ENCODE assay signal across 28 mouse cellular contexts in genomic region chr19:21286421-21287097, GRCm38 (mm10). TPM values are rescaled to one million over a fixed set of nuclear protein-coding genes. Genes with fewer than 3 reads are reported as not detected.
DNase-seq lines count a peak whose midpoint lies in the region; ATAC-seq and TF ChIP-seq lines count a peak whose summit lies in the region.
"Had no signal": no experiment of that assay in that cellular context is flagged by ENCODE, and none has a peak within 500 bp of the region (broad histone marks: within the 10 kb centered on the region; RNA-seq: fewer than 3 reads in every experiment).

No protein-coding gene starts in this region.

- H3K36me3 ChIP-seq in forebrain, embryonic 12.5 days (replicated peaks), result peaks cover 41% of the 10 kb centered on the region
- H3K36me3 ChIP-seq in forebrain, embryonic 16.5 days (ENCODE audit: control insufficient read depth, insufficient read depth), result peaks cover 8% of the 10 kb centered on the region; the same call in 1 of the 2 replicates

- no peaks in the 10 kb centered on the region for H3K9me3 ChIP-seq in forebrain, embryonic 12.5 days
- H3K9me3 ChIP-seq in forebrain, embryonic 16.5 days (ENCODE audit: control insufficient read depth, low read length), result no peaks in the 10 kb centered on the region
- H3K9me3 ChIP-seq: forebrain, embryonic 15.5 days; hindbrain, embryonic 15.5 days; liver, embryonic 15.5 days; midbrain, embryonic 13.5 days; neural tube, embryonic 13.5 days had no signal

- no peak for TF ChIP-seq POLR2A in bone marrow macrophage, adult 2 months (IDR thresholded peaks at IDR 0.05; ENCODE audit: borderline replicate concordance, low read depth, low read length)

- H3K4me1 ChIP-seq in bone marrow macrophage, adult 2 months (ENCODE audit: control insufficient read depth, insufficient read depth, low read length), result peaks cover 12% of the 10 kb centered on the region
- no peaks in the 10 kb centered on the region for H3K4me1 ChIP-seq in forebrain, embryonic 12.5 days
- H3K4me1 ChIP-seq in forebrain, embryonic 16.5 days (replicated peaks; ENCODE audit: control insufficient read depth, insufficient read depth, low read length), result no peaks in the 10 kb centered on the region
- H3K4me1 ChIP-seq: forebrain, embryonic 15.5 days; hindbrain, embryonic 10.5 days; hindbrain, embryonic 15.5 days; limb, embryonic 12.5 days; liver, embryonic 15.5 days; midbrain, embryonic 13.5 days; neural tube, embryonic 13.5 days had no signal

- no peaks in the 10 kb centered on the region for H3K27me3 ChIP-seq in forebrain, embryonic 12.5 days
- H3K27me3 ChIP-seq in forebrain, embryonic 16.5 days (replicated peaks; ENCODE audit: control insufficient read depth, insufficient read depth, low read length), result no peaks in the 10 kb centered on the region
- H3K27me3 ChIP-seq: forebrain, embryonic 15.5 days; hindbrain, embryonic 15.5 days; limb, embryonic 12.5 days; liver, embryonic 15.5 days; midbrain, embryonic 13.5 days; neural tube, embryonic 13.5 days had no signal

- ATAC-seq in neutrophil, adult 5-6 weeks (ENCODE audit: extremely low read depth, insufficient number of reproducible peaks, low FRiP score, poor library complexity, severe bottlenecking), result peak; percentile 80
- ATAC-seq in forebrain, embryonic 12.5 days (ENCODE audit: low FRiP score), result no peak
- no peak for ATAC-seq in forebrain, embryonic 16.5 days
- ATAC-seq: activated CD4-positive, CD25-positive, alpha-beta regulatory T cell, adult 4 months; forebrain, embryonic 15.5 days; inflammation-experienced regulatory T-cells, adult 6 months; midbrain, embryonic 13.5 days had no signal

- H3K27ac ChIP-seq in bone marrow macrophage, adult 2 months (ENCODE audit: insufficient read depth, low read depth, low read length), result peak overlapping the region; percentile 14; the same call in 1 of the 2 replicates
- H3K27ac ChIP-seq in forebrain, embryonic 12.5 days, result no peak overlapping the region
- H3K27ac ChIP-seq in forebrain, embryonic 16.5 days (ENCODE audit: low read length), result no peak overlapping the region
- H3K27ac ChIP-seq: forebrain, embryonic 15.5 days; gastrocnemius, adult 2 months; hindbrain, embryonic 10.5 days; hindbrain, embryonic 15.5 days; limb, embryonic 12.5 days; liver, embryonic 15.5 days; midbrain, embryonic 13.5 days; neural tube, embryonic 13.5 days had no signal

- DNase-seq in 416B (ENCODE audit: low read depth), result peak; percentile 53
- peak; percentile 35 to 54 for DNase-seq in B cell, adult 2 months
- DNase-seq in c-Kit-positive CD71-positive TER-119-positive erythroid progenitor cells, embryonic 14.5 days (ENCODE audit: low spot score), result no peak
- DNase-seq: adrenal gland, adult 2 months; cerebellum, adult 11-12 months; cerebellum, adult 9-11 months; gastrocnemius, adult 2 months; gastrocnemius, postnatal 36 days; heart, postnatal 14 days; kidney, adult 11 months; kidney, postnatal 14 days; lung, embryonic 14.5 days; lung, postnatal 14 days; thymus, adult 2 months; thymus, postnatal 36 days had no signal

- WGBS in forebrain, embryonic 12.5 days, result 82% methylated on average over 3 of the region's 3 CpGs
- 91% methylated on average over 3 of the region's 3 CpGs for WGBS in forebrain, embryonic 16.5 days

- no peak overlapping the region for H3K4me3 ChIP-seq in bone marrow macrophage, adult 2 months (ENCODE audit: insufficient read depth, low read length)
- H3K4me3 ChIP-seq in forebrain, embryonic 12.5 days (replicated peaks), result no peak overlapping the region
- H3K4me3 ChIP-seq in forebrain, embryonic 16.5 days (replicated peaks; ENCODE audit: low read length), result no peak overlapping the region
- H3K4me3 ChIP-seq: forebrain, embryonic 15.5 days; gastrocnemius, adult 2 months; hindbrain, embryonic 10.5 days; hindbrain, embryonic 15.5 days; limb, embryonic 12.5 days; liver, embryonic 15.5 days; midbrain, embryonic 13.5 days; neural tube, embryonic 13.5 days had no signal

- H3K9ac ChIP-seq in forebrain, embryonic 12.5 days, result no peak overlapping the region
- no peak overlapping the region for H3K9ac ChIP-seq in forebrain, embryonic 16.5 days (replicated peaks; ENCODE audit: low read depth, low read length)
- H3K9ac ChIP-seq: forebrain, embryonic 15.5 days; hindbrain, embryonic 15.5 days; limb, embryonic 12.5 days; liver, embryonic 15.5 days; lung, embryonic 14.5 days; midbrain, embryonic 13.5 days; neural tube, embryonic 13.5 days had no signal

- no peak for TF ChIP-seq CTCF in bone marrow macrophage, adult 2 months (IDR thresholded peaks at IDR 0.05; ENCODE audit: low read depth, low read length)

- H3K4me2 ChIP-seq in forebrain, embryonic 12.5 days, result no peak overlapping the region
- no peak overlapping the region for H3K4me2 ChIP-seq in forebrain, embryonic 16.5 days (ENCODE audit: low read length)
- H3K4me2 ChIP-seq: forebrain, embryonic 15.5 days; hindbrain, embryonic 15.5 days; limb, embryonic 12.5 days; liver, embryonic 15.5 days; lung, embryonic 14.5 days; midbrain, embryonic 13.5 days; neural tube, embryonic 13.5 days had no signal

RNA-seq across cellular contexts. Expression of gene Zfand5, which starts 14.5 kb away (rescaled TPM):
- 109 and 121 TPM in 2 replicates for polyA plus RNA-seq in bone marrow macrophage, adult 2 months (2012; ENCODE audit: insufficient read depth, insufficient read length, missing spikeins)
- total RNA-seq in neutrophil, adult 5-6 weeks (2017), result 186 and 188 TPM in 2 replicates
- polyA plus RNA-seq in forebrain, embryonic 12.5 days (2016; fragmentation: Nextera tagmentation; extraction: Ambion mirVana), result 150 and 152 TPM in 2 replicates
- polyA plus RNA-seq in forebrain, embryonic 16.5 days (2015; fragmentation: Nextera tagmentation; extraction: Ambion mirVana), result 134 and 162 TPM in 2 replicates
